Mouse (Mus musculus) frontal cortex, postnatal 14 days (tissue): ENCODE measurements around the gene Pja2.
"Not testable (repeated sequence)": the region's sequence is repeated elsewhere in the genome, so short reads cannot be mapped to it uniquely, and the experiment has no call there.

Source experiments
- DNase-seq, 2 experiments: peaks; one replicate each; pipeline ENCODE4 v3.0.0; 2022; ENCODE audit warnings: low spot score in 2 of 2

Pja2 gene

GRCm38 (mm10) chr17:64281368-64281767 is 50.3 kb downstream of the Pja2 start:
- DNase-seq = not testable (repeated sequence)

GRCm38 (mm10) chr17:64277649-64278212 is 54.0 kb downstream of the Pja2 start:
- DNase-seq = no peak

GRCm38 (mm10) chr17:64276666-64277065 is 55.0 kb downstream of the Pja2 start:
- DNase-seq = no peak

DNA sequence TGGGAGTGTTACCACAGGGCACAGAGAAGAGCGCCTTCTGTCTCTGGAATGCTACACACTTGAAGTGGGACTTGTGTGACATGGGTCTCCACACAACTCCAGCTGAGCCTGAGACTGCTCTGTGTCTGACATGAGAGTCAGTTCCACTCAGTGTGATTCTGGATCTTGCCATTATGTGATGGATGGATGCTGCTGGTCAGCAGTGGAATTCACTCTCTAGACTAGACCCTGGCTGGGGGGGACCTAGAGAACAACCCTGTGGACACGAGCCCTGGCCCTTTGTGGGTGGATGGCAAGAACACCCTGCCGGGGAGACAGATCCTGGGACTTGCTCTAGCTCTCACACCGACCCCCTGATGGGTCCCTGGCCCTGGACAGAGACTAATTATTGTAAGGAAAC is 56.5 kb downstream of the Pja2 start:
- no peak for DNase-seq

GRCm38 (mm10) chr17:64274341-64275105 is 57.2 kb downstream of the Pja2 start:
- no peak for DNase-seq

DNA sequence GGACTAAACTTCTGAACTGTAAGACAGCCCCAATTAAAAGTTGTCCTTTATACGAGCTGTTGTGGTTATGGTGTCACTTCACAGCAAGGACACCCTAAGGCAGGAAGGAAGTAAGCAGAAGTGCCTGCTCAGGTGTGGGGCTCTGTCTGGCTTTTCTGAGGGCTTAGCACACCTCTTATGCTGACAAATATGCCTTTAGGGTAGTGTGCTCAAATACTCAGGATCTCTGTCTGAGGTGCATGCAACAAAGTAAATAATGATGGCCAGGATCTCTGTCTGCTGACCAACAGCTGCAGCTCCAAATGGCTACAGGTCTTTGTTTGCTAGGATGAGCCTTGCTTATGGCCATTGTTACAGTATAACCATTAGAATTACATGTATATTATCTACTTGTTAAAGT is 71.1 kb downstream of the Pja2 start:
- DNase-seq = no peak

DNA sequence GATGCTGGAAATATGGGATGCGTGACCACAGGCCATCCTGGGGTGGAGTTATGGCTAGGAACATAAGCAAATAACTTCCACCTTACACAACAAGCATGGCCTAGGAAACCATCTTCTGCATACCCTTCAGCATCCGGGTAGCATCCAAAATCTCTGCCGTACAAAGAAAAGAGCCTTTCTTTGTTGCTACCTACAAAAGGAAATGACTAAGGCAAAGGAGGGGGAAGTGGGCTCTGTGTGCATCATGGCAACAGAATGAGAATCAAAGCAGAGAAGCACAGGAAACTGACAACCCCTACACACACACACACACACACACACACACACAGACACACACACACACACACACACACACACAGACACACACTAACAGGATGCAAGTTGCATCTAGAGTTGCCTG is 83.5 kb downstream of the Pja2 start:
- no peak for DNase-seq

GRCm38 (mm10) chr17:64242898-64243297 is 88.8 kb downstream of the Pja2 start:
- no peak for DNase-seq

DNA sequence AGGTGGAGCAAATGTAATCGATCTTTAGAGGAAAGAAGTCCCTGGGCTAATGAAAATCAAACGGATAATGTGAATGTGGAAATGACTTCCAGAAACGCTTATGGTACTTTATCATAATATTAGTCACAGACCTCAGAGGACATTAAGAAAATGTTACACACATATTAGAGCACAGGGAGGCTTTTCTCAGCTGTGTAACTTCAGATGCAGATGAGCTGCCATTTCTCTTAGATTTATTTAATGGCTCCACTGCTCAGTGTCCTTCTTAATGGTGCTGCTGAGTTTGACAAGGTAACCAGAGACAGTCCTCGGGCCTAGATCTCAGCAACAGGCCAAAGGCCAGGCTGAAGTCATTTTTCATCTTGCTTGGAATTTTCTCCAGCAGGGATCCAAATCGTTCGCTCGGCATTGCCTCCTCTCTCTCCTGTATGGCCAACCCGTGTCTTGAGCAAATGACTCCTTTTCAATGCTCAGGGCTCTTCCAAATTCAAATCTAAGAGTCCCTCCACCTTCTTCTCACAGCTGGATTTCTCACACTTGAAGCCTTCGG is 89.3 kb downstream of the Pja2 start:
- no peak for DNase-seq

DNA sequence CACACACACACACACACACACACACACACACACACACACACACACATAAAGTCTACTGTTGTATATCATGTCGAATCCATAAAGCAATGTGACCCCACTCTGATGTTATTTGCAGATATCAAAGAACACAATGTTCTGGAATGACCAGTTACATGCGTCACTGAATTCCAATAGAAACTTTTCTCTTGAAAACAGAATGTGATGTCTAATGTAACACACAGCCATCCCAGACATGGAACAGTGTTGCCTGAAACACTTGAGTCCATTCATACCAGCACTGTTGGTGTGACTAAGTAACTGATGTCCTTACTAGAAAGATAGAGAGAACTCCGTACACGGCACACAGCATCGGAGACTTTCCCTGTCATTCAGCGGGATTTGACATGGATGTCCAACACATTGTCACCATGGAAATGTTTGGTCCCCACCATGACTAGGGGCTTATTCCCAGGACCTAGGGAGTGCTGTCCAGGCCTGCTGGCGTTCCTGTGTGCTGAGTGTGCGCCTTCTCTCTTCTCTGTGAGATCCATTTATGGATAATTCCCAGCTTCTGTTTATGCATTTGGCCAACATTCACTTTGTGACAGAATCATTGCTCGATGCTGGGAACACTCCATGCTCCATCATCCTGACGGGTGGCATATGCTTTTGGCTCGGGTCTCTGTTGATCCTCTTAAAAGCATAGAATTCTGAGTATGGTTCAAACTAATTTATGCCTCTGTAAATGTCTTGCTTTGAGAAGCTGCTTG is 90.0 kb downstream of the Pja2 start:
- no peak for DNase-seq

DNA sequence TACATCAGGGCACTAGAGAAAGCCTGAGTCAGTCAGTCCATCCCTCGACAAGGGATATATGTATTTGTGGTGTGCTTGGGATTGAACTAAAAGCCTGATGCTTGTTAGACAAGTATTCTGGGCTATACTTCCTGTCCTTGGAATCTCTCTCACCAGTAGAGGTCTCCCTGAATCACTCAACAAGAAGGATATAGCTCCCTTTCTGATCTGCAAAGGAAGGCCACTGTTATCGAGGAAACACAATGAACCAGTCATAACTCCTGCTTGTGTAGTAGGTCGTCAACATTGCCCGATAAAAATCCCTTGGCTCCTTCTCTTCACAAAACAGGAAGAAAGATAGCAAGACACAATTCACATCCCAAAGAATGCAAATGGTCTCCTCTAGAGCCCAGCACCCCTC is 99.6 kb downstream of the Pja2 start:
- DNase-seq = no peak

GRCm38 (mm10) chr17:64231637-64232036 is 100.1 kb downstream of the Pja2 start:
- DNase-seq = not testable (repeated sequence)

- no peak for DNase-seq
Observed at GRCm38 (mm10) chr17:64231172-64231571, 100.5 kb downstream of the Pja2 start.
